Mouse (Mus musculus) midbrain, embryonic 16.5 days (tissue): ENCODE measurements around the gene Hist1h2ae. TPM values are rescaled to one million over a fixed set of nuclear protein-coding genes. Genes with fewer than 3 reads are reported as not detected.

ENCODE experiments used
- ATAC-seq: fragments of 200-750 bp; cut with Nextera tagmentation; 2 replicates; pipeline ENCODE4 v1.8.0; 2017; ENCODE audit warnings: moderate TSS enrichment
- H3K27ac ChIP-seq: fragments of 300-500 bp; sonication (generic); 2 replicates; pipeline ENCODE4 v1.5.1; 2014; ENCODE audit warnings: mild to moderate bottlenecking, low read length, mixed read lengths
- H3K27me3 ChIP-seq: fragments of 300-500 bp; sonication (generic); 2 replicates; pipeline ENCODE4 v1.6.1; 2014; ENCODE audit warnings: low read depth, low read length, mixed read lengths; ENCODE audit not compliant: control insufficient read depth, insufficient read depth
- H3K36me3 ChIP-seq: fragments of 300-500 bp; sonication (generic); 2 replicates; pipeline ENCODE4 v1.6.1; 2014; ENCODE audit warnings: mild to moderate bottlenecking, low read length, moderate library complexity, mixed read lengths; ENCODE audit not compliant: control insufficient read depth, insufficient read depth
- H3K4me1 ChIP-seq: fragments of 300-500 bp; sonication (generic); 2 replicates; pipeline ENCODE4 v1.6.1; 2014; ENCODE audit warnings: mild to moderate bottlenecking, low read length, mixed read lengths; ENCODE audit not compliant: control insufficient read depth, insufficient read depth
- H3K4me2 ChIP-seq: fragments of 300-500 bp; sonication (generic); 2 replicates; pipeline ENCODE4 v1.6.1; 2014; ENCODE audit warnings: mild to moderate bottlenecking, low read length, mixed read lengths
- H3K4me3 ChIP-seq: fragments of 300-500 bp; sonication (generic); 2 replicates; pipeline ENCODE4 v1.5.1; 2014; ENCODE audit warnings: low read depth, mild to moderate bottlenecking, low read length, moderate library complexity, mixed read lengths
- H3K9ac ChIP-seq: fragments of 300-500 bp; sonication (generic); 2 replicates; pipeline ENCODE4 v1.6.1; 2014; ENCODE audit warnings: low read depth, low read length, mixed read lengths
- H3K9me3 ChIP-seq: fragments of 300-500 bp; sonication (generic); replicated peaks from 2 replicates; pipeline ENCODE4 v1.6.1; 2014; ENCODE audit warnings: mild to moderate bottlenecking, low read length, mixed read lengths; ENCODE audit not compliant: control insufficient read depth, poor library complexity, severe bottlenecking
- WGBS: fragments of 180-500 bp; shearing (Covaris S2); extraction: QIAGEN DNeasy Blood & Tissue Kit; methylation state at CpG from one replicate; pipeline ENCODE4 v1.1.7; 2014; 5-methylcytosine and 5-hydroxymethylcytosine counted together
- polyA plus RNA-seq: library from polyadenylated mRNA; unstranded; fragments of >200 nt; fragmentation: Nextera tagmentation; extraction: Ambion mirVana; gene quantifications from 2 replicates; pipeline ENCODE4 v1.2.1, GENCODE M21; 2015

Hist1h2ae gene
- 7.7 and 11.6 TPM in 2 replicates for polyA plus RNA-seq

DNA sequence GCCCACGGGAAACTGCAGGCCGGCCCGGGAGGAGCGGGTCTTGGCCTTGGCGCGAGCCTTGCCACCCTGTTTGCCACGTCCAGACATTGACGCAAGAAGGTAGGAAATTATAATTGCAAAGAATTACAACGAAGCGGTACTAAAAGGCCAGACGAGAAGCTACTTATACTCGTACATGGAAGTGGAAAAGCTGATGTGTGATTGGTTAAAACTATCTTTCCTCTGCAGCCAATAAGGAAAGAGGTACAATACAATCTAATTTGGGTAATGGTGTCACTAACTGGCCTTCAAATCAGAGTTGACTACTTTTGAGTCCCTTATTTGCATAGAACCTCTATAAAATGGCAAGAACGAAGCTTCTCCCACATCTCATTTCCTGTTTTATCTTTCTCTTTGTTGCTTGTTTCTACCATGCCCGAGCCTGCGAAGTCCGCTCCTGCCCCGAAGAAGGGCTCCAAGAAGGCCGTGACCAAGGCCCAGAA, at the start of gene Hist1h2ae, which contains the start of gene Hist1h2bg:
TSS of gene Hist1h2ae (minus strand) at position 199 of the 482 bp plus-strand sequence.
TSS of gene Hist1h2bg (plus strand) at position 375 of the 482 bp plus-strand sequence.
- H3K4me3 ChIP-seq = peak within 1 kb of the TSS; percentile 43
- peak within 1 kb of the TSS; percentile 73 for H3K4me2 ChIP-seq
- peaks cover 23% of the 10 kb centered on the region for H3K4me1 ChIP-seq
- H3K9me3 ChIP-seq = no peaks in the 10 kb centered on the region
- H3K9ac ChIP-seq = peak within 1 kb of the TSS; percentile 60
- no peaks in the 10 kb centered on the region for H3K27me3 ChIP-seq
- peak within 1 kb of the TSS; percentile 93 for H3K27ac ChIP-seq
- no peaks in the 10 kb centered on the region for H3K36me3 ChIP-seq
- WGBS = 0% methylated on average over 18 of the region's 18 CpGs
- peak; percentile 93 for ATAC-seq

DNA sequence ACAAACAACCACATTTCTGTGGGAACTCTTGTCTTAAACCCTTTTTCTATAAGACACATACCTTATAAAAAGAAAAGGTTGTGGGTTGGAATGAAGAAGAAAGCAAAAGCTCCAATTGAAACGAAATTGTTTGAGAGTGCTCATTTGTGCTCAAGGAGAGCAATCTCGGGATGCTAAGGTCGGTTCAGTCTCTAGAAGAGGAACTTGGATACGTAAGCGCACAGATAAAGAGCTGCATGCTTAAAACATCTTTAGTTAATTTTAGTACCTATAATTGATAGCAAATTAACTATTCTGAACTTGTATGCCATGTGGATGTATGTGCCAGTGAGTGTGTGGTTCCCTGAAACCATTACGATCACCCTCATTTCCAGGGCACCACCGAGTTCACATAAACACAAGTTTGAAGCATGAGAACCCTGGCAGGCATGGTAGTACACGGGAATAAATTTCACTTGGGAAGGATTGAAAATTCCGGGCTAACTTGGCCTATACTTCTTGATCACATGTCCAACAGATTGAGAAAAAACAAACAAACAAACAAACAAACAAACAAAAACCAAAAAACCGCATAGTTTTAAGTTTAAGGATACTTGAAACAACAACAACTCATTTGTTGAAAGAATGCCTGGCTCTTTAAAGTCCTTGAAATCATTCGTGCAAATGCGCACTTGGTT, 49.2 kb upstream of the Hist1h2ae start:
- 54% methylated on average over 12 of the region's 12 CpGs for WGBS
- Histone ChIP-seq H3K4me2 (peak overlapping the region; percentile 99), H3K4me1 (peaks cover 13% of the 10 kb centered on the region), H3K4me3 (peak overlapping the region; percentile 63), H3K27ac (peak overlapping the region; percentile 89), H3K36me3 (no peaks in the 10 kb centered on the region), H3K27me3 (no peaks in the 10 kb centered on the region), H3K9ac (peak overlapping the region; percentile 70), H3K9me3 (no peaks in the 10 kb centered on the region)
- no peak for ATAC-seq

DNA sequence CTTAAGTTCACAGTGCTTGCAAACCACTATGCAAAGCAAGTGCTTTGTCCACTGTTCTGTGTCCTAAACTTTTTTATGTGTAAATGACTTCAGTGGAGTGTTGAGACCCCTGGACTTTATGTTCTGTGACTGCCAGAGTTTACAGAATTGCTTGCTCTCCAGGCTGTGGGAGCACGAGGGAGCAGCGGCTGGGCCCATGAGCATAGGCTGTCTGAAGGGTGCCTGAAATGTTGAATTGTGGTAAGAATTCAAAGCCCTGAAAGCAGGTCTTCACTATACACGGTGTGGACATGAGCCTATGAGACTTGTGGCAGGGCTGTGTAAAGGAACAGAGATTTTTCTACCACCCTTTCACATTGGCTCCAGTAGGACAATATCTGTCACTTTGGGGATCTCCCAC, 40.6 kb upstream of the Hist1h2ae start:
- Histone ChIP-seq H3K9me3 (no peaks in the 10 kb centered on the region), H3K4me1 (no peaks in the 10 kb centered on the region), H3K4me2 (no peak overlapping the region), H3K27me3 (no peaks in the 10 kb centered on the region), H3K9ac (no peak overlapping the region), H3K36me3 (no peaks in the 10 kb centered on the region), H3K27ac (no peak overlapping the region), H3K4me3 (no peak overlapping the region)
- 90% methylated on average over 3 of the region's 3 CpGs for WGBS
- ATAC-seq = no peak

DNA sequence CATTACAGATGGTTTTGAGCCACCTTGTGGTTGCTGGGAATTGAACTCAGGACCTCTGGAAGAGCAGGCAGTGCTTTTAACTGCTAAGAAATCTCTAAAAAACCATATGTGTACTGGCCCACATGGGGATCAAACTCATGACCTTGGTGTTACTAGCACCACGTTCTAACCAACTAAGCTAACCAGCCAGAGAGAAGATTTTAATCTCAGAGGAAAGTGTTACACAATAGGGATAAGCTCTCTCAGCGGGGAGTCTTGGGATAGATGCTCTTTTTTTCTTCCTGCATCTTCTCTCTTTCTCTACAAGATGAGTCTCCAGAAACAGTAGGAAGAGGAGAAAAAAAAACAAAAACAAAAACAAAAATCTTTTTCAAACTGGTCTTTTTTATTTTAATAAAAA, 39.4 kb upstream of the Hist1h2ae start:
- H3K27ac ChIP-seq = no peak overlapping the region
- ATAC-seq = no peak

DNA sequence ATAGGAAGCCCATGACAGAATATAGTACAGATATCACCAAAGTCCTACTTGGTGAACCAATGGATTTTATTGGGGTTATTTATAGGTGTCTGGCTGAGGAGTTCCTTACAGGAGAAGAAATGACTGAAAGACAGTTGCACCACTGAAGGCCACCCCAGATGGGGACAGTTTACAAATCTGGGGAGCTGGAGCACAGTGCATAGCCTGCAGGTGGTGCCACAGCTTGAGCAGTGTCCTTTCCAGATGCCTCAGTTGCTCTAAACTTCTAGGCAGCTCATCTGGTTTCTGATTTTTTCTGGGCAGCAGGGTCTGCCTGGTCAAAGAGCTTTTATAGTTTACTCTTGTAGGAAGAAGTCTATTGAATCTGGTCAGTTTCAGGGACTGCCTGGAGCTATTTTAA, 38.8 kb upstream of the Hist1h2ae start:
- no peak overlapping the region for H3K27ac ChIP-seq
- H3K36me3 ChIP-seq = no peaks in the 10 kb centered on the region
- no peaks in the 10 kb centered on the region for H3K4me1 ChIP-seq
- H3K27me3 ChIP-seq = no peaks in the 10 kb centered on the region
- no peaks in the 10 kb centered on the region for H3K9me3 ChIP-seq
- no peak for ATAC-seq
- H3K4me2 ChIP-seq = no peak overlapping the region
- no peak overlapping the region for H3K4me3 ChIP-seq
- no peak overlapping the region for H3K9ac ChIP-seq

More for the DNA sequence above, 39.4 kb upstream of the Hist1h2ae start:
- WGBS = 65% methylated on average over 2 of the region's 2 CpGs
- no peak overlapping the region for H3K4me2 ChIP-seq
- no peak overlapping the region for H3K4me3 ChIP-seq
- no peaks in the 10 kb centered on the region for H3K4me1 ChIP-seq
- H3K27me3 ChIP-seq = no peaks in the 10 kb centered on the region
- no peaks in the 10 kb centered on the region for H3K36me3 ChIP-seq
- no peak overlapping the region for H3K9ac ChIP-seq
- H3K9me3 ChIP-seq = no peaks in the 10 kb centered on the region

DNA sequence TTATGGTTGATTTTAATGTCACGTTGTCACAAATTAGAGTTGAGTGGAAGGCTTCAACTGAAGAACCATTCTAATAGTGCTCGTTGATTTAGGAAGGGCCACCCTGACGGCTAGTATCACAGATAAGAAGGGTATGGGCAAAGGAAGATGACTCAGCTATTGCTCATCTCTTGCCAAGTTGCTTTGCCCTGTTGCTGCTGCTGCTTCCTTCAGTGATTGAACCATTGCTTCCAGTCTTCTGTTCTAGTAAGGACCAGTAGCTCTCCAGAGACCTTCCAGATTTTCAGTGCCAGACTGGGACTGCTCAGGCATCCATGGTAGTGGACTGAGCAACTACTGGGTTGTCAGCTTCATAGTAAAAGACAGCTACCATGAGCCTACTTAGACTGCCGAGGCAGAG, 38.2 kb upstream of the Hist1h2ae start:
- no peak overlapping the region for H3K27ac ChIP-seq
- no peaks in the 10 kb centered on the region for H3K9me3 ChIP-seq
- WGBS = 92% methylated on average over 4 of the region's 4 CpGs
- no peaks in the 10 kb centered on the region for H3K4me1 ChIP-seq
- H3K4me3 ChIP-seq = no peak overlapping the region
- H3K4me2 ChIP-seq = no peak overlapping the region
- no peaks in the 10 kb centered on the region for H3K27me3 ChIP-seq
- ATAC-seq = no peak
- no peaks in the 10 kb centered on the region for H3K36me3 ChIP-seq
- no peak overlapping the region for H3K9ac ChIP-seq

DNA sequence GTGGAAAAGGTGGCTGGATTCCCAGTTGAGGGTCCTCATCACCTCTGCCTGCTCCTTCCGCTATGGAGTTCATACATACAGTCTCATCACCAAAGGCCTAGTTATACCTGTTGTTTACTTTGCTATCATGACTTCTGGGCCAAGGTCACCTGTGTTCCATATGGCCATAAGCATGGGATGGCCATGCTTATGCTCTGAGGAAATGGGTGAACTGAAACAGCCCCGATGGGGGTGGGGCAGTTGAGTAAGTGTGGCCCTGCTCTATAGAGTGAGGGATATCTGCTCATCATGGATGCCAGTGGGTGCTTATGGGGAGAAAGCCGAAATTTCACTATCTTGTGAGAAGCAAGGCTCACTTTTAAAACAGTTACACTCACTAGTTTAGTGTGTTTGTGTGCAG, 34.0 kb upstream of the Hist1h2ae start:
- no peaks in the 10 kb centered on the region for H3K4me1 ChIP-seq
- 93% methylated on average over 3 of the region's 3 CpGs for WGBS

DNA sequence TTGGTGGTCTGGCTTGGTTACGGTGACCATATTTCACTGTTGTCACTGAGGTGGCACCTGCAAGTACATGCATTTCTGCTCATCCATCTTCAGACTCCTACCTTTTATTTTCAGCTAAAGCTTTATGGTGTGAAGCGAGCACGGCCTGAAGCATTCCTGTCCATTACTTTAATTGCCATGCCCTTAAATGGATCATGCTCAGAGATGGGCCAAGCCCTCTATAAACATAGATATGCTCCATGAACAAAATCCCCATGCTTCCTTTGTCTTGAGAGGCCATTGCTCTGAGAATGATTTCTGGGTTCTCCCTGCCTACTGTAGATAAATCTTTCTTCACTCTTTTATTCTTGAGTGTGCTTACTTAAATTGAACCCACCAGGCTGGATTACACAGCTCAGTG, 33.4 kb upstream of the Hist1h2ae start:
- H3K9ac ChIP-seq = no peak overlapping the region
- H3K4me3 ChIP-seq = no peak overlapping the region
- H3K27ac ChIP-seq = no peak overlapping the region
- H3K4me1 ChIP-seq = no peaks in the 10 kb centered on the region
- no peaks in the 10 kb centered on the region for H3K36me3 ChIP-seq
- no peak overlapping the region for H3K4me2 ChIP-seq
- H3K9me3 ChIP-seq = no peaks in the 10 kb centered on the region
- WGBS = 94% methylated on average over 3 of the region's 3 CpGs
- H3K27me3 ChIP-seq = no peaks in the 10 kb centered on the region
- ATAC-seq = no peak

More for the DNA sequence above, 34.0 kb upstream of the Hist1h2ae start:
- no peaks in the 10 kb centered on the region for H3K27me3 ChIP-seq
- ATAC-seq = no peak
- no peak overlapping the region for H3K4me2 ChIP-seq
- no peaks in the 10 kb centered on the region for H3K9me3 ChIP-seq
- H3K4me3 ChIP-seq = no peak overlapping the region
- H3K36me3 ChIP-seq = no peaks in the 10 kb centered on the region
- no peak overlapping the region for H3K27ac ChIP-seq
- no peak overlapping the region for H3K9ac ChIP-seq

DNA sequence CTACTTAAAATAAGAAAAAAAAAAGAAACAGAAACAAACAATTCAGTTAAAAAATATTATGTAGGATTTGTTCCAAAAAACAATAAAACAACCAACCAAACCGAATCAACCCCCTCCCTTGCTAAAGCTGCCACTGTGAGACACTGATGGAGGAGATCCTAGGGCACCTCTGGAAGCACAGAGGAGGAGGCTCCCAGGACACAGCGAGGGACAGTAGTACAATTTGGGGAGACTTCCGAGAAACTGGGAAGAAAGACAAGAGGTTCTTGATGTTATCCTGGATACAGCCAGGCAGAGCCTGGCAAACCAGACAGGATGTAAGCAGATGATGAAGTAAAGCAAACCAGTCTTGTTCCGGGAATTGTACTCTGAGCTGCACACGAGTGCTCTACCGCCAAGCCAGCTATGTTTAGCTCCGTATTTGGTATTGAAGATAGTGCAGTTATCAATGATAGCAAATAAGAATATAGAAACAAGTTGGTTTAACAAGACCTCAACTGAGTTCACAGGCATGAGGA, 32.2 kb upstream of the Hist1h2ae start:
- no peak overlapping the region for H3K27ac ChIP-seq
- no peaks in the 10 kb centered on the region for H3K27me3 ChIP-seq
- H3K4me3 ChIP-seq = no peak overlapping the region
- no peak overlapping the region for H3K4me2 ChIP-seq
- H3K9ac ChIP-seq = no peak overlapping the region
- no peak for ATAC-seq
- H3K4me1 ChIP-seq = no peaks in the 10 kb centered on the region
- H3K9me3 ChIP-seq = no peaks in the 10 kb centered on the region
- H3K36me3 ChIP-seq = no peaks in the 10 kb centered on the region
- 91% methylated on average over 7 of the region's 7 CpGs for WGBS
